Mouse (Mus musculus) intestine, embryonic 14.5 days (tissue): ENCODE data around the gene Brca1. TPM values are rescaled to one million over a fixed set of nuclear protein-coding genes. Genes with fewer than 3 reads are reported as not detected.
"Not testable (repeated sequence)": the region's sequence is repeated elsewhere in the genome, so short reads cannot be mapped to it uniquely, and the experiment has no call there.

Experiments used
- ATAC-seq: fragments of 200-750 bp; cut with Nextera tagmentation; replicated peaks from 2 replicates; pipeline ENCODE4 v1.8.0; 2017; ENCODE audit warnings: low read depth, moderate number of reproducible peaks, moderate TSS enrichment, moderate library complexity; ENCODE audit not compliant: low FRiP score, low TSS enrichment
- DNase-seq: peaks from one replicate; pipeline ENCODE4 v3.0.0-alpha.2; 2018; ENCODE audit warnings: low spot score
- H3K27ac ChIP-seq: fragments of 300-500 bp; sonication (generic); 2 replicates; pipeline ENCODE4 v1.5.1; 2014; ENCODE audit warnings: low read depth, mild to moderate bottlenecking, control low read depth
- H3K27me3 ChIP-seq: fragments of 300-500 bp; sonication (generic); replicated peaks from 2 replicates; pipeline ENCODE4 v1.6.1; 2014; ENCODE audit warnings: low read length, control low read depth; ENCODE audit not compliant: control insufficient read depth, insufficient read depth
- H3K36me3 ChIP-seq: fragments of 300-500 bp; sonication (generic); 2 replicates; pipeline ENCODE4 v1.6.1; 2014; ENCODE audit warnings: low read length, control low read depth; ENCODE audit not compliant: control insufficient read depth, insufficient read depth
- H3K4me1 ChIP-seq: fragments of 300-500 bp; sonication (generic); replicated peaks from 2 replicates; pipeline ENCODE4 v1.6.1; 2014; ENCODE audit warnings: low read length, control low read depth, mixed read lengths; ENCODE audit not compliant: control insufficient read depth, insufficient read depth
- H3K4me2 ChIP-seq: fragments of 300-500 bp; sonication (generic); 2 replicates; pipeline ENCODE4 v1.6.1; 2014; ENCODE audit warnings: low read length
- H3K4me3 ChIP-seq: fragments of 300-500 bp; sonication (generic); 2 replicates; pipeline ENCODE4 v1.5.1; 2014; ENCODE audit warnings: low read depth, low read length, control low read depth, mixed read lengths
- H3K9ac ChIP-seq: fragments of 300-500 bp; sonication (generic); 2 replicates; pipeline ENCODE4 v1.6.1; 2014; ENCODE audit warnings: mild to moderate bottlenecking, low read length
- H3K9me3 ChIP-seq: fragments of 300-500 bp; sonication (generic); 2 replicates; pipeline ENCODE4 v1.6.1; 2016; ENCODE audit warnings: low read length, control low read depth; ENCODE audit not compliant: control insufficient read depth
- WGBS: fragments of 180-500 bp; shearing (Covaris S2); extraction: QIAGEN DNeasy Blood & Tissue Kit; methylation state at CpG from one replicate; pipeline ENCODE4 v1.1.7; 2014; 5-methylcytosine and 5-hydroxymethylcytosine counted together
- polyA plus RNA-seq: library from polyadenylated mRNA; unstranded; fragments of >200 nt; fragmentation: Nextera tagmentation; extraction: Ambion mirVana; gene quantifications from 2 replicates; pipeline ENCODE4 v1.2.1, GENCODE M21; 2014

The Brca1 gene
- polyA plus RNA-seq, 1 experiment from 2014 or later = 13.3 TPM

- H3K27me3 ChIP-seq = no peaks in the 10 kb centered on the region
- H3K4me3 ChIP-seq = peak overlapping the region; percentile 39; the same call in 1 of the 2 replicates
- H3K9ac ChIP-seq = no peak overlapping the region
- DNase-seq (no peak), ATAC-seq (no peak)
- peak overlapping the region; percentile 50; the same call in 1 of the 2 replicates for H3K4me2 ChIP-seq
- peaks cover 30% of the 10 kb centered on the region for H3K36me3 ChIP-seq
- peaks cover 15% of the 10 kb centered on the region for H3K4me1 ChIP-seq
- WGBS = 81% methylated on average over 5 of the region's 5 CpGs
- H3K9me3 ChIP-seq = no peaks in the 10 kb centered on the region
- peak overlapping the region; percentile 44 for H3K27ac ChIP-seq
These were observed 104.0 kb downstream of the Brca1 start for GRCm38 (mm10) chr11:101447786-101448185.

DNA sequence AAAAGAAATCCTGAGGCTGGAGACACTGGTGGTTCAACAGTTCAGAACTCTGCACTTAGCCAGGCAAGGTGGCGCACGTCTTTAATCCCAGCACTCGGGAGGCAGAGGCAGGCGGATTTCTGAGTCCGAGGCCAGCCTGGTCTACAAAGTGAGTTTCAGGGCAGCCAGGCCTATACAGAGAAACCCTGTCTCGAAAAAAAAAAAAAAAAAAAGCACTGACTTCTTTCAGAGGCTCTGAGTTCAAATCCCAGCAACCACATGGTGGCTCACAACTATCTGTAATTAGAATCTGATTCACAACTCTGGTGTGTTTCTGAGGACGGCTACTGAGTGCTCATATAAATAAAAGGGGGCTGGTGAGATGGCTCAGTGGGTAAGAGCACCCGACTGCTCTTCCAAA lies 104.9 kb downstream of the Brca1 start:
- not testable (repeated sequence) for H3K4me2 ChIP-seq, H3K27ac ChIP-seq, H3K9me3 ChIP-seq, H3K4me3 ChIP-seq, ATAC-seq, DNase-seq, H3K27me3 ChIP-seq, H3K9ac ChIP-seq
- 92% methylated on average over 8 of the region's 8 CpGs for WGBS
- Histone ChIP-seq H3K36me3 (peaks cover 30% of the 10 kb centered on the region), H3K4me1 (peaks cover 15% of the 10 kb centered on the region)

GRCm38 (mm10) chr11:101446319-101446718 lies 105.4 kb downstream of the Brca1 start:
- Histone ChIP-seq H3K9ac (no peak overlapping the region), H3K9me3 (no peaks in the 10 kb centered on the region), H3K4me3 (no peak overlapping the region), H3K27me3 (no peaks in the 10 kb centered on the region), H3K4me1 (peaks cover 15% of the 10 kb centered on the region), H3K36me3 (peaks cover 30% of the 10 kb centered on the region), H3K27ac (no peak overlapping the region), H3K4me2 (no peak overlapping the region)
- DNase-seq (no peak), ATAC-seq (no peak)
- WGBS = 76% methylated on average over 1 of the region's 1 CpGs

GRCm38 (mm10) chr11:101442760-101443159 lies 109.0 kb downstream of the Brca1 start:
- Histone ChIP-seq H3K9me3 (no peaks in the 10 kb centered on the region), H3K4me2 (peak overlapping the region; percentile 95), H3K4me3 (peak overlapping the region; percentile 100), H3K27ac (peak overlapping the region; percentile 86), H3K27me3 (no peaks in the 10 kb centered on the region), H3K9ac (peak overlapping the region; percentile 94), H3K4me1 (peaks cover 13% of the 10 kb centered on the region), H3K36me3 (peaks cover 30% of the 10 kb centered on the region)
- WGBS = under 1% methylated on average over 14 of the region's 14 CpGs
- ATAC-seq = no peak
- DNase-seq = no peak

DNA sequence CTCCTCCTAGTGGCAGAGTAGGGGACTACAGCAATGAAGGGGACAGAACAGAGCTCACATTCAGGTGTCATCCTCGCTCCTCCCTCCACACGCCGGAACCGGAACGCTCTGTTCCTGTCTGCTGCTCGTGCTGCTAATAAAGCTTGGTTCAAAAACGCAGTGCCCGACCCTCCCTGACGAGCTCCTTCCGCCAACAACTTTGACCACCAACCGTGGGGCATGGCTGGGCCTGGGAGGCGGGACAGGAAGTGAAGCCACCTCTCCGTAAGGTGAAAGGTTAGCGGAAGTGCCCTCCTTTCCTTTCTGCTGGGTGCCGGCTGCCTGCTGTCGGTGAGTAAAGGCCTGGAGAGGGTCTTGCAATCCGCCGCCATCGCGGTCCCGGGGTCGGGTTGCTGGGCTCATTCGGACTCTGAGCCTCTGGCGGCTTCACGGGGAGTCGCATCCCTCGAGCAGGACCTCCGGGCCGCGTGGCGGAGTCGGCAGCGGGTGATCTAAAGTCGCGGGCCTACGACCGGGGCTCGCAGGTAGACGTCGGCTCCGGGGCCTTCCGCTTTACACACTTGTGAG lies 109.5 kb downstream of the Brca1 start, which contains the start of gene Rpl27:
Gene Rpl27, plus strand, starts transcription at position 172 of the 567 bp plus-strand sequence.
- H3K4me1 ChIP-seq = peaks cover 13% of the 10 kb centered on the region
- peak within 1 kb of the TSS; percentile 86 for H3K27ac ChIP-seq
- no peaks in the 10 kb centered on the region for H3K27me3 ChIP-seq
- no peaks in the 10 kb centered on the region for H3K9me3 ChIP-seq
- peak within 1 kb of the TSS; percentile 95 for H3K4me2 ChIP-seq
- peak within 1 kb of the TSS; percentile 100 for H3K4me3 ChIP-seq
- peak within 1 kb of the TSS; percentile 94 for H3K9ac ChIP-seq
- H3K36me3 ChIP-seq = peaks cover 30% of the 10 kb centered on the region
- under 1% methylated on average over 42 of the region's 42 CpGs for WGBS
- DNase-seq = peak; percentile 94
- peak; percentile 95 for ATAC-seq

GRCm38 (mm10) chr11:101441450-101442126 lies 110.2 kb downstream of the Brca1 start:
- not testable (repeated sequence) for DNase-seq, H3K27ac ChIP-seq, H3K27me3 ChIP-seq, H3K9ac ChIP-seq, H3K9me3 ChIP-seq
- peak; percentile 53; the same call in 1 of the 2 replicates for ATAC-seq
- Histone ChIP-seq H3K4me1 (peaks cover 13% of the 10 kb centered on the region), H3K4me3 (peak overlapping the region; percentile 100; the same call in 1 of the 2 replicates), H3K4me2 (peak overlapping the region; percentile 42), H3K36me3 (peaks cover 30% of the 10 kb centered on the region)
- WGBS = 34% methylated on average over 15 of the region's 15 CpGs

Other genes starting within 250 kb of the Brca1 start
- 141 and 155 TPM in 2 replicates for gene Becn1, start 249.7 kb downstream of the Brca1 start, polyA plus RNA-seq
- 112 and 118 TPM in 2 replicates for gene Psme3, start 235.7 kb downstream of the Brca1 start, polyA plus RNA-seq
- 1.4 and 1.8 TPM in 2 replicates for gene Aoc2, start 226.9 kb downstream of the Brca1 start, polyA plus RNA-seq
- 1.9 and 2.3 TPM in 2 replicates for gene Aoc3, start 221.3 kb downstream of the Brca1 start, polyA plus RNA-seq
- gene G6pc, start 184.4 kb downstream of the Brca1 start, polyA plus RNA-seq = not detected in 2 replicates
- gene Aarsd1, start 134.3 kb downstream of the Brca1 start, polyA plus RNA-seq = 78.9 and 80.2 TPM in 2 replicates
- gene Gm27029, start 127.2 kb downstream of the Brca1 start, polyA plus RNA-seq = 8.6 and 9.6 TPM in 2 replicates
- 13.5 and 14.5 TPM in 2 replicates for gene Rundc1, start 126.9 kb downstream of the Brca1 start, polyA plus RNA-seq
- gene Ptges3l, start 126.6 kb downstream of the Brca1 start, polyA plus RNA-seq = 16.3 and 17.9 TPM in 2 replicates
- gene Rpl27, start 109.7 kb downstream of the Brca1 start, polyA plus RNA-seq = 412 and 439 TPM in 2 replicates
- 16.9 and 18.3 TPM in 2 replicates for gene Ifi35, start 103.5 kb downstream of the Brca1 start, polyA plus RNA-seq
- 15.9 and 16.7 TPM in 2 replicates for gene Rnd2, start 87.0 kb downstream of the Brca1 start, polyA plus RNA-seq
- 50.7 and 60.0 TPM in 2 replicates for gene Vat1, start 85.7 kb downstream of the Brca1 start, polyA plus RNA-seq
- gene Nbr1, start 194 bp upstream of the Brca1 start, polyA plus RNA-seq = 50.9 and 60.9 TPM in 2 replicates
- 7.6 and 8.9 TPM in 2 replicates for gene Tmem106a, start 30.3 kb upstream of the Brca1 start, polyA plus RNA-seq
- not detected in 2 replicates for gene Gm11634, start 47.3 kb upstream of the Brca1 start, polyA plus RNA-seq
- gene Rdm1, start 75.2 kb upstream of the Brca1 start, polyA plus RNA-seq = 30.8 and 44.8 TPM in 2 replicates
- 7.8 and 8.3 TPM in 2 replicates for gene Arl4d, start 113.6 kb upstream of the Brca1 start, polyA plus RNA-seq
- 28.3 and 35.3 TPM in 2 replicates for gene Dhx8, start 181.0 kb upstream of the Brca1 start, polyA plus RNA-seq
- gene Etv4, start 233.4 kb upstream of the Brca1 start, polyA plus RNA-seq = 5.5 and 6.2 TPM in 2 replicates